Mouse (Mus musculus) CH12.LX (cell line): ENCODE results near the gene 4930544D05Rik. TPM values are rescaled to one million over a fixed set of nuclear protein-coding genes. Genes with fewer than 3 reads are reported as not detected.

Experiments
- DNase-seq: peaks from one replicate; pipeline ENCODE4 v3.0.0-alpha.2; 2013; ENCODE audit errors: extremely low read depth
- H3K27ac ChIP-seq: 2 replicates; pipeline ENCODE4 v1.5.1; 2012; ENCODE audit warnings: low read depth, mild to moderate bottlenecking, control low read depth, moderate library complexity; ENCODE audit not compliant: insufficient read depth
- H3K27me3 ChIP-seq: replicated peaks from 2 replicates; pipeline ENCODE3; 2012; ENCODE audit warnings: inconsistent platforms
- H3K36me3 ChIP-seq, 2 experiments: replicated peaks in 1 of 2; 2 replicates each; pipeline versions ENCODE3 to v1.6.1; 2012; ENCODE audit warnings: inconsistent platforms in 1 of 2, low read length in 1 of 2, mild to moderate bottlenecking in 1 of 2, mixed read lengths in 1 of 2, moderate library complexity in 1 of 2; ENCODE audit not compliant: control insufficient read depth in 1 of 2, insufficient read depth in 1 of 2
- H3K4me1 ChIP-seq, 2 experiments: 2 replicates each; pipeline ENCODE4 v1.6.1; 2012; ENCODE audit warnings: inconsistent platforms in 1 of 2, moderate library complexity in 1 of 2; ENCODE audit not compliant: insufficient read depth in 2 of 2, control insufficient read depth in 1 of 2
- H3K4me2 ChIP-seq: 2 replicates; pipeline ENCODE4 v1.6.1; 2012; ENCODE audit warnings: low read depth, mild to moderate bottlenecking, control low read depth; ENCODE audit not compliant: poor library complexity, insufficient read depth, severe bottlenecking
- H3K4me3 ChIP-seq, 3 experiments: fragments of 150-350 bp in 1 of 3; sonication (generic) in 1 of 3; replicated peaks in 1 of 3; 2 replicates each; pipeline versions ENCODE3 to v1.5.1; 2011 to 2012; ENCODE audit warnings: low read depth in 2 of 3, low read length in 2 of 3, mild to moderate bottlenecking in 2 of 3, moderate library complexity in 2 of 3, control low read depth in 1 of 3, improper control_type of control experiment in 1 of 3, inconsistent platforms in 1 of 3, mixed read lengths in 1 of 3; ENCODE audit not compliant: poor library complexity in 1 of 3
- H3K79me2 ChIP-seq: replicated peaks from 2 replicates; pipeline ENCODE4 v1.6.1; 2012; ENCODE audit warnings: mild to moderate bottlenecking, moderate library complexity; ENCODE audit not compliant: control insufficient read depth, poor library complexity, insufficient read depth, severe bottlenecking; ENCODE audit errors: extremely low read depth
- H3K9ac ChIP-seq: 2 replicates; pipeline ENCODE4 v1.6.1; 2012; ENCODE audit warnings: low read depth, mild to moderate bottlenecking, control low read depth, moderate library complexity; ENCODE audit not compliant: insufficient read depth
- H3K9me3 ChIP-seq: replicated peaks from 2 replicates; pipeline ENCODE3; 2012; ENCODE audit warnings: low read length, inconsistent platforms, mixed read lengths
- BHLHE40 ChIP-seq: IDR thresholded peaks from 2 replicates; pipeline ENCODE4 v1.6.1; 2011; ENCODE audit warnings: mild to moderate bottlenecking, low read depth, low read length, improper control_type of control experiment
- CHD1 ChIP-seq: IDR thresholded peaks from 2 replicates; pipeline ENCODE4 v1.6.1; 2012; ENCODE audit warnings: low read depth, low read length, improper control_type of control experiment, inconsistent platforms
- CHD2 ChIP-seq: IDR thresholded peaks from 2 replicates; pipeline ENCODE4 v1.6.1; 2011; ENCODE audit warnings: low read length, improper control_type of control experiment
- CTCF ChIP-seq, 2 experiments: IDR thresholded peaks in 1 of 2; conservative IDR thresholded peaks in 1 of 2; 2 replicates each; pipeline ENCODE4 v1.5.1; 2011 to 2012; ENCODE audit warnings: low read depth in 2 of 2, low read length in 2 of 2, improper control_type of control experiment in 1 of 2, inconsistent platforms in 1 of 2, mild to moderate bottlenecking in 1 of 2, moderate library complexity in 1 of 2
- E2F4 ChIP-seq: IDR thresholded peaks from 2 replicates; pipeline ENCODE4 v1.6.1; 2011; ENCODE audit warnings: low read depth, low read length, improper control_type of control experiment; ENCODE audit not compliant: insufficient replicate concordance
- ELF1 ChIP-seq: IDR thresholded peaks from 2 replicates; pipeline ENCODE4 v1.6.1; 2014; ENCODE audit warnings: low read depth, mild to moderate bottlenecking, inconsistent platforms, low read length, improper control_type of control experiment
- GABPA ChIP-seq: IDR thresholded peaks from 2 replicates; pipeline ENCODE4 v1.6.1; 2012; ENCODE audit warnings: low read depth, low read length, improper control_type of control experiment, inconsistent platforms; ENCODE audit not compliant: insufficient replicate concordance
- HCFC1 ChIP-seq: IDR thresholded peaks from 2 replicates; pipeline ENCODE4 v1.6.1; 2012; ENCODE audit warnings: low read depth, mild to moderate bottlenecking, inconsistent platforms, low read length, improper control_type of control experiment
- NELFE ChIP-seq: IDR thresholded peaks from 2 replicates; pipeline ENCODE4 v1.6.1; 2011; ENCODE audit warnings: low read depth, low read length, improper control_type of control experiment
- PAX5 ChIP-seq: IDR thresholded peaks from 2 replicates; pipeline ENCODE4 v1.6.1; 2012; ENCODE audit warnings: low read length, inconsistent platforms, mixed read lengths
- POLR2A ChIP-seq: IDR thresholded peaks from 2 replicates; pipeline ENCODE4 v1.6.1; 2011; ENCODE audit warnings: low read depth, mild to moderate bottlenecking, improper control_type of control experiment, low read length
- POLR2AphosphoS2 ChIP-seq: IDR thresholded peaks from 2 replicates; pipeline ENCODE4 v1.6.1; 2011; ENCODE audit warnings: low read depth, low read length, improper control_type of control experiment
- RAD21 ChIP-seq: IDR thresholded peaks from 2 replicates; pipeline ENCODE4 v1.6.1; 2011; ENCODE audit warnings: low read depth, mild to moderate bottlenecking, low read length, improper control_type of control experiment, moderate library complexity
- SIN3A ChIP-seq: IDR thresholded peaks from 2 replicates; pipeline ENCODE4 v1.6.1; 2012; ENCODE audit warnings: low read length, improper control_type of control experiment, inconsistent platforms
- SMC3 ChIP-seq: IDR thresholded peaks from 2 replicates; pipeline ENCODE4 v1.6.1; 2011; ENCODE audit warnings: low read depth, low read length, improper control_type of control experiment
- UBTF ChIP-seq: IDR thresholded peaks from 2 replicates; pipeline ENCODE4 v1.6.1; 2012; ENCODE audit warnings: low read depth, mild to moderate bottlenecking, inconsistent platforms, low read length, improper control_type of control experiment, moderate library complexity
- USF1 ChIP-seq: IDR thresholded peaks from 2 replicates; pipeline ENCODE4 v1.6.1; 2014; ENCODE audit warnings: low read depth, mild to moderate bottlenecking, inconsistent platforms, low read length, improper control_type of control experiment
- ZC3H11A ChIP-seq: IDR thresholded peaks from 2 replicates; pipeline ENCODE4 v1.6.1; 2012; ENCODE audit warnings: low read depth, mild to moderate bottlenecking, inconsistent platforms, low read length, improper control_type of control experiment
- ZKSCAN1 ChIP-seq: IDR thresholded peaks from 2 replicates; pipeline ENCODE4 v1.6.1; 2012; ENCODE audit warnings: low read depth, inconsistent platforms, low read length, improper control_type of control experiment, borderline replicate concordance
- dilution Hi-C: fragments of 300-500 bp; cut with MboI; formaldehyde crosslinking; loops from 2 replicates; pipeline ENCODE4 v1.14.3; 2020; ENCODE audit warnings: low sequenced_read_pairs; ENCODE audit not compliant: extremely low pct_unique_long_range_greater_than_20kb, extremely low pct_ligation_motif_present
- in situ Hi-C: fragments of 300-500 bp; cut with MboI; formaldehyde crosslinking; loops from 3 replicates; pipeline ENCODE4 v1.14.3; 2019; ENCODE audit warnings: low sequenced_read_pairs, low pct_ligation_motif_present, low pct_unique_long_range_greater_than_20kb, mixed read lengths
- polyA plus RNA-seq: library from polyadenylated mRNA; unstranded; fragments of >175 nt; gene quantifications from 2 replicates; pipeline ENCODE4 v1.2.1, GENCODE M21; 2012; ENCODE audit warnings: low read depth; ENCODE audit not compliant: insufficient read length
- total RNA-seq, 2 experiments: library from RNA; depleted of rRNA; stranded (reverse); fragments of 300-350 nt in 1 of 2; fragments of >200 nt in 1 of 2; gene quantifications; 2 replicates each; pipeline ENCODE4 v1.2.3; 2012 to 2014

Gene 4930544D05Rik
- total and polyA plus RNA-seq, 3 experiments = 0.17 TPM; not detected in 2

GRCm38 (mm10) chr11:70626877-70627276, 11.2 kb downstream of the 4930544D05Rik start:
- in situ Hi-C loops = no loop called here
- Histone ChIP-seq H3K79me2 (no peaks in the 10 kb centered on the region), H3K9ac (no peak overlapping the region), H3K4me2 (no peak overlapping the region), H3K27ac (no peak overlapping the region), H3K27me3 (no peaks in the 10 kb centered on the region), H3K4me1 (peaks cover 0 to 19% of the 10 kb centered on the region in 2 experiments; a peak in 2 of 4 replicates), H3K4me3 (no peak overlapping the region), H3K9me3 (no peaks in the 10 kb centered on the region), H3K36me3 (no peaks in the 10 kb centered on the region)
- no peak for DNase-seq
- dilution Hi-C loops = no loop called here
- TF ChIP-seq ZC3H11A (no peak), CHD1 (no peak), USF1 (no peak), ELF1 (no peak), RAD21 (no peak)

- Histone ChIP-seq H3K36me3 (no peaks in the 10 kb centered on the region), H3K27ac (no peak overlapping the region), H3K4me3 (no peak overlapping the region), H3K9me3 (no peaks in the 10 kb centered on the region), H3K79me2 (no peaks in the 10 kb centered on the region), H3K27me3 (no peaks in the 10 kb centered on the region), H3K9ac (no peak overlapping the region), H3K4me1 (peaks cover 0 to 8% of the 10 kb centered on the region in 2 experiments; a peak in 2 of 4 replicates), H3K4me2 (no peak overlapping the region)
- TF ChIP-seq ZKSCAN1 (no peak), HCFC1 (no peak), CTCF (conservative IDR thresholded peaks at IDR 0.05 in 1 of 2, IDR thresholded peaks at IDR 0.05 in 1 of 2; ENCODE audit: low read depth in 2 of 2, low read length in 2 of 2) (no peak), BHLHE40 (no peak), CHD2 (no peak)
- dilution Hi-C loops (no loop called here), in situ Hi-C loops (no loop called here)
- no peak for DNase-seq
Measured at GRCm38 (mm10) chr11:70628431-70628830, 12.8 kb downstream of the 4930544D05Rik start.

DNA sequence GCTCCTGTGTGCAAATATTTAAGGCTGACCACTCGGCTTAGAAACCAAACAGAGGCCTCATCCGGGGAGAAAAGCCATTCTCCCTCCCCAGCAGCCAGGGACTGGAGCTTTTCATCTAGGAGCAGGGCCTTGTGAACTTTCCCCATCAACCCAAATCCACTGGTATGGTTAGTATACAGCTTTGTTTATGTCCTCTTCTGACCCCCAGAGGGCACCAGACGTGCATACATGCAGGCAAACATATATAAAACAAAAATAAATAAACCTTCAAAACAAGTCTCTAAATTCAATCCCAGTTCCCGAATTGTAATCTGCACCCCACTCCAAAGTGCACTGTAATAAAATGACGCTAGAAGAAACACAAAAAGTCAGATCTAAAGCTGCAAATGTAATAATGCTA, 13.9 kb downstream of the 4930544D05Rik start:
- Histone ChIP-seq H3K36me3 (no peaks in the 10 kb centered on the region), H3K9ac (no peak overlapping the region), H3K4me3 (no peak overlapping the region), H3K79me2 (no peaks in the 10 kb centered on the region), H3K27ac (no peak overlapping the region), H3K4me2 (no peak overlapping the region), H3K4me1 (peaks cover 0 to 8% of the 10 kb centered on the region in 2 experiments; a peak in 2 of 4 replicates), H3K27me3 (no peaks in the 10 kb centered on the region), H3K9me3 (no peaks in the 10 kb centered on the region)
- in situ Hi-C loops (no loop called here), dilution Hi-C loops (no loop called here)
- peak; percentile 31 for DNase-seq
- no peak for TF ChIP-seq POLR2A
- TF ChIP-seq NELFE = no peak
- no peak for TF ChIP-seq SIN3A
- TF ChIP-seq GABPA = no peak
- no peak for TF ChIP-seq PAX5
- TF ChIP-seq ZKSCAN1 = no peak
- no peak for TF ChIP-seq POLR2AphosphoS2
- no peak for TF ChIP-seq E2F4
- TF ChIP-seq ZC3H11A = peak; percentile 50
- TF ChIP-seq RAD21 = peak; percentile 63
- TF ChIP-seq CTCF (conservative IDR thresholded peaks at IDR 0.05 in 1 of 2, IDR thresholded peaks at IDR 0.05 in 1 of 2; ENCODE audit: low read depth in 2 of 2, low read length in 2 of 2) = peak in 1 of 2 experiments; percentile 70; a peak in 2 of 4 replicates
- no peak for TF ChIP-seq HCFC1
- TF ChIP-seq SMC3 = peak; percentile 72
- no peak for TF ChIP-seq BHLHE40
- TF ChIP-seq CHD1 = no peak
- no peak for TF ChIP-seq UBTF
